Mouse (Mus musculus): ENCODE data around the gene Bace2. TPM values are rescaled to one million over a fixed set of nuclear protein-coding genes. Genes with fewer than 3 reads are reported as not detected.
A peak's percentile ranks its signal among the peaks of the same experiment; 100 is the strongest.

Bace2 gene
- polyA plus RNA-seq, 1 experiment from 2014 or later: 17.8 TPM

- no peak overlapping the region for H3K4me2 ChIP-seq (replicated peaks; ENCODE audit: low read depth)
- no peak for TF ChIP-seq CTCF (IDR thresholded peaks at IDR 0.05; ENCODE audit: low read depth)
- H3K36me3 ChIP-seq (ENCODE audit: control insufficient read depth, insufficient read depth): no peaks in the 10 kb centered on the region
- ATAC-seq: no peak
- no peaks in the 10 kb centered on the region for H3K27me3 ChIP-seq (replicated peaks; ENCODE audit: control insufficient read depth, insufficient read depth, low read length)
- H3K9ac ChIP-seq (ENCODE audit: low read depth, low read length): no peak overlapping the region
- H3K9me3 ChIP-seq (ENCODE audit: control insufficient read depth): no peaks in the 10 kb centered on the region
- no peak overlapping the region for H3K27ac ChIP-seq (ENCODE audit: low read depth, low read length)
- no peak overlapping the region for H3K4me3 ChIP-seq (ENCODE audit: low read depth, low read length)
- H3K4me1 ChIP-seq (replicated peaks; ENCODE audit: control insufficient read depth, insufficient read depth, low read length): no peaks in the 10 kb centered on the region
These were observed 33.9 kb upstream of the Bace2 start for GRCm38 (mm10) chr16:97322604-97323003.

GRCm38 (mm10) chr16:97325975-97326374 lies 30.6 kb upstream of the Bace2 start:
- no peak for ATAC-seq

GRCm38 (mm10) chr16:97328602-97329001 lies 27.9 kb upstream of the Bace2 start:
- Histone ChIP-seq H3K9ac (ENCODE audit: low read depth, low read length) (no peak overlapping the region), H3K27me3 (replicated peaks; ENCODE audit: control insufficient read depth, insufficient read depth, low read length) (no peaks in the 10 kb centered on the region), H3K27ac (ENCODE audit: low read depth, low read length) (no peak overlapping the region), H3K36me3 (ENCODE audit: control insufficient read depth, insufficient read depth) (no peaks in the 10 kb centered on the region), H3K4me3 (ENCODE audit: low read depth, low read length) (no peak overlapping the region), H3K4me1 (replicated peaks; ENCODE audit: control insufficient read depth, insufficient read depth, low read length) (no peaks in the 10 kb centered on the region), H3K4me2 (replicated peaks; ENCODE audit: low read depth) (no peak overlapping the region), H3K9me3 (ENCODE audit: control insufficient read depth) (no peaks in the 10 kb centered on the region)
- no peak for TF ChIP-seq CTCF (IDR thresholded peaks at IDR 0.05; ENCODE audit: low read depth)
- ATAC-seq: no peak
- WGBS: 78% methylated on average over 2 of the region's 2 CpGs

More at GRCm38 (mm10) chr16:97325975-97326374, 30.6 kb upstream of the Bace2 start:
- H3K4me1 ChIP-seq (replicated peaks; ENCODE audit: control insufficient read depth, insufficient read depth, low read length): no peaks in the 10 kb centered on the region
- H3K27ac ChIP-seq (ENCODE audit: low read depth, low read length): no peak overlapping the region
- no peak overlapping the region for H3K4me3 ChIP-seq (ENCODE audit: low read depth, low read length)
- peak; percentile 69 for TF ChIP-seq CTCF (IDR thresholded peaks at IDR 0.05; ENCODE audit: low read depth)
- H3K9ac ChIP-seq (ENCODE audit: low read depth, low read length): no peak overlapping the region
- H3K27me3 ChIP-seq (replicated peaks; ENCODE audit: control insufficient read depth, insufficient read depth, low read length): no peaks in the 10 kb centered on the region
- no peaks in the 10 kb centered on the region for H3K36me3 ChIP-seq (ENCODE audit: control insufficient read depth, insufficient read depth)
- WGBS: 37% methylated on average over 8 of the region's 8 CpGs
- H3K4me2 ChIP-seq (replicated peaks; ENCODE audit: low read depth): no peak overlapping the region
- H3K9me3 ChIP-seq (ENCODE audit: control insufficient read depth): no peaks in the 10 kb centered on the region

GRCm38 (mm10) chr16:97353013-97353412 lies 3.5 kb upstream of the Bace2 start:
- Histone ChIP-seq H3K4me2 (replicated peaks; ENCODE audit: low read depth) (no peak overlapping the region), H3K36me3 (ENCODE audit: control insufficient read depth, insufficient read depth) (no peaks in the 10 kb centered on the region), H3K27me3 (replicated peaks; ENCODE audit: control insufficient read depth, insufficient read depth, low read length) (0 out of 2 replicates have a peak, but pooled peaks cover 4% of the 10 kb centered on the region), H3K4me3 (ENCODE audit: low read depth, low read length) (no peak overlapping the region), H3K4me1 (replicated peaks; ENCODE audit: control insufficient read depth, insufficient read depth, low read length) (no peaks in the 10 kb centered on the region), H3K9me3 (ENCODE audit: control insufficient read depth) (no peaks in the 10 kb centered on the region), H3K9ac (ENCODE audit: low read depth, low read length) (no peak overlapping the region), H3K27ac (ENCODE audit: low read depth, low read length) (no peak overlapping the region)
- no peak for TF ChIP-seq CTCF (IDR thresholded peaks at IDR 0.05; ENCODE audit: low read depth)
- WGBS: 20% methylated on average over 2 of the region's 2 CpGs
- ATAC-seq: peak; percentile 38; the same call in 1 of the 2 replicates

- no peak for TF ChIP-seq CTCF (IDR thresholded peaks at IDR 0.05; ENCODE audit: low read depth)
- no peak overlapping the region for H3K4me2 ChIP-seq (replicated peaks; ENCODE audit: low read depth)
- H3K9ac ChIP-seq (ENCODE audit: low read depth, low read length): no peak overlapping the region
- H3K36me3 ChIP-seq (ENCODE audit: control insufficient read depth, insufficient read depth): no peaks in the 10 kb centered on the region
- H3K9me3 ChIP-seq (ENCODE audit: control insufficient read depth): no peaks in the 10 kb centered on the region
- no peak for ATAC-seq
- H3K27ac ChIP-seq (ENCODE audit: low read depth, low read length): no peak overlapping the region
- no peaks in the 10 kb centered on the region for H3K4me1 ChIP-seq (replicated peaks; ENCODE audit: control insufficient read depth, insufficient read depth, low read length)
- no peak overlapping the region for H3K4me3 ChIP-seq (ENCODE audit: low read depth, low read length)
- 82% methylated on average over 2 of the region's 2 CpGs for WGBS
- H3K27me3 ChIP-seq (replicated peaks; ENCODE audit: control insufficient read depth, insufficient read depth, low read length): 0 out of 2 replicates have a peak, but pooled peaks cover 4% of the 10 kb centered on the region
These were observed 1.9 kb upstream of the Bace2 start for GRCm38 (mm10) chr16:97354632-97355031.

GRCm38 (mm10) chr16:97357188-97357821 lies 763 bp downstream of the Bace2 start:
- no peaks in the 10 kb centered on the region for H3K9me3 ChIP-seq (ENCODE audit: control insufficient read depth)
- H3K27ac ChIP-seq (ENCODE audit: low read depth, low read length): no peak overlapping the region
- H3K27me3 ChIP-seq (replicated peaks; ENCODE audit: control insufficient read depth, insufficient read depth, low read length): 0 out of 2 replicates have a peak, but pooled peaks cover 4% of the 10 kb centered on the region
- H3K4me1 ChIP-seq (replicated peaks; ENCODE audit: control insufficient read depth, insufficient read depth, low read length): 0 out of 2 replicates have a peak, but pooled peaks cover 3% of the 10 kb centered on the region
- 2% methylated on average over 25 of the region's 25 CpGs for WGBS
- H3K4me3 ChIP-seq (ENCODE audit: low read depth, low read length): peak overlapping the region; percentile 56
- 0 out of 2 replicates have a peak overlapping the region, but pooled peaks have one; percentile 35 for H3K9ac ChIP-seq (ENCODE audit: low read depth, low read length)
- H3K36me3 ChIP-seq (ENCODE audit: control insufficient read depth, insufficient read depth): no peaks in the 10 kb centered on the region
- TF ChIP-seq CTCF (IDR thresholded peaks at IDR 0.05; ENCODE audit: low read depth): no peak
- peak overlapping the region; percentile 99 for H3K4me2 ChIP-seq (replicated peaks; ENCODE audit: low read depth)
- peak; percentile 55 for ATAC-seq

Data from intestine, postnatal 0 days (tissue).